In genomic region chr6:134606949-134607746, GRCm38 (mm10) we compare ENCODE assay signal across 8 mouse cellular contexts. TPM values are rescaled to one million over a fixed set of nuclear protein-coding genes. Genes with fewer than 3 reads are reported as not detected.
DNase-seq lines count a peak whose midpoint lies in the region; ATAC-seq and TF ChIP-seq lines count a peak whose summit lies in the region.

No protein-coding gene starts in this region.

- no peak overlapping the region for H3K4me2 ChIP-seq in forebrain, postnatal 0 days (ENCODE audit: low read depth)
- 0 out of 2 replicates have a peak overlapping the region, but pooled peaks have one; percentile 4 for H3K4me2 ChIP-seq in kidney, embryonic 15.5 days

- 38% methylated on average over 9 of the region's 9 CpGs for WGBS in liver, adult 2 months
- 49% methylated on average over 9 of the region's 9 CpGs for WGBS in forebrain, postnatal 0 days
- 39% methylated on average over 9 of the region's 9 CpGs for WGBS in kidney, embryonic 15.5 days

- no peaks in the 10 kb centered on the region for H3K79me2 ChIP-seq in liver, adult 2 months (ENCODE audit: control insufficient read depth, insufficient read depth, low read length)

- no peak overlapping the region for H3K27ac ChIP-seq in liver, adult 2 months (replicated peaks; ENCODE audit: insufficient read depth, low read depth, low read length)
- H3K27ac ChIP-seq in forebrain, postnatal 0 days (ENCODE audit: low read depth, low read length), result no peak overlapping the region
- H3K27ac ChIP-seq in kidney, embryonic 15.5 days, result peak overlapping the region; percentile 78

- H3K4me1 ChIP-seq in liver, adult 2 months (ENCODE audit: control insufficient read depth, insufficient read depth, low read length), result peaks cover 2% of the 10 kb centered on the region
- H3K4me1 ChIP-seq in forebrain, postnatal 0 days (ENCODE audit: insufficient read depth), result no peaks in the 10 kb centered on the region
- H3K4me1 ChIP-seq in kidney, embryonic 15.5 days, result peaks cover 44% of the 10 kb centered on the region

- peak; percentile 69 for DNase-seq in liver, adult 2 months (ENCODE audit: extremely low read depth, low read depth, low spot score)
- DNase-seq in liver, result no peak
- peak; percentile 49 for DNase-seq in adrenal gland, postnatal 10 days
- peak; percentile 33 for DNase-seq in forebrain, postnatal 0 days
- DNase-seq in ovary, adult 18-20 months (ENCODE audit: low spot score), result no peak
- no peak for DNase-seq in layer of hippocampus, postnatal 36 days

- peak; percentile 43 for TF ChIP-seq CTCF in liver, adult 2 months (IDR thresholded peaks at IDR 0.05; ENCODE audit: low read depth, low read length)
- TF ChIP-seq CTCF in forebrain, postnatal 0 days (IDR thresholded peaks at IDR 0.05; ENCODE audit: low read depth), result peak; percentile 76

- H3K4me3 ChIP-seq in liver, adult 2 months (ENCODE audit: insufficient read depth, low read depth, low read length), result no peak overlapping the region
- no peak overlapping the region for H3K4me3 ChIP-seq in forebrain, postnatal 0 days (ENCODE audit: low read depth, low read length)
- no peak overlapping the region for H3K4me3 ChIP-seq in kidney, embryonic 15.5 days (replicated peaks)

- H3K9ac ChIP-seq in liver, adult 2 months (ENCODE audit: low read depth, low read length), result no peak overlapping the region
- no peak overlapping the region for H3K9ac ChIP-seq in forebrain, postnatal 0 days
- H3K9ac ChIP-seq in kidney, embryonic 15.5 days, result no peak overlapping the region

- no peaks in the 10 kb centered on the region for H3K36me3 ChIP-seq in liver, adult 2 months (ENCODE audit: control insufficient read depth, insufficient read depth, low read length)
- H3K36me3 ChIP-seq in forebrain, postnatal 0 days (ENCODE audit: insufficient read depth), result no peaks in the 10 kb centered on the region
- no peaks in the 10 kb centered on the region for H3K36me3 ChIP-seq in kidney, embryonic 15.5 days

- no peak for TF ChIP-seq POLR2A in liver, adult 2 months (IDR thresholded peaks at IDR 0.05; ENCODE audit: extremely low read depth, insufficient read depth, low read length)

- ATAC-seq in forebrain, postnatal 0 days, result peak; percentile 50; the same call in 1 of the 2 replicates
- peak; percentile 47 for ATAC-seq in kidney, embryonic 15.5 days (replicated peaks; ENCODE audit: low FRiP score)
- peak; percentile 78 for ATAC-seq in megakaryocyte, adult 5-6 weeks (ENCODE audit: poor library complexity, severe bottlenecking)

- H3K9me3 ChIP-seq in forebrain, postnatal 0 days (ENCODE audit: low read length), result no peaks in the 10 kb centered on the region
- no peaks in the 10 kb centered on the region for H3K9me3 ChIP-seq in kidney, embryonic 15.5 days (replicated peaks)

- no peaks in the 10 kb centered on the region for H3K27me3 ChIP-seq in liver, adult 2 months (ENCODE audit: control insufficient read depth, insufficient read depth, low read length)
- no peaks in the 10 kb centered on the region for H3K27me3 ChIP-seq in forebrain, postnatal 0 days (ENCODE audit: insufficient read depth, low read length)
- no peaks in the 10 kb centered on the region for H3K27me3 ChIP-seq in kidney, embryonic 15.5 days

RNA-seq across cellular contexts. Expression of gene Mansc1, which starts 25.1 kb away (rescaled TPM):
- total RNA-seq in liver, adult 2 months (2014; rRNA removed), result 1.0 TPM in 2 replicates
- 0.70 and 0.83 TPM in 2 replicates for polyA plus RNA-seq in liver, adult 2 months (2012; rRNA removed)
- total RNA-seq in adrenal gland, postnatal 10 days (2021), result 1 to 10 TPM; 5.5 to 6.9 TPM
- total RNA-seq in forebrain, postnatal 0 days (2014; rRNA removed), result 1.2 and 2.8 TPM in 2 replicates
- 1.4 and 1.9 TPM in 2 replicates for polyA plus RNA-seq in forebrain, postnatal 0 days (2015; fragmentation: Nextera tagmentation; extraction: Ambion mirVana)
- polyA plus RNA-seq in kidney, embryonic 15.5 days (2015; fragmentation: Nextera tagmentation; extraction: Ambion mirVana), result 6.9 and 7.0 TPM in 2 replicates
- 1.6 and 4.0 TPM in 2 replicates for total RNA-seq in megakaryocyte, adult 5-6 weeks (2015)
- 0.81 and 1.5 TPM in 2 replicates for total RNA-seq in megakaryocyte, adult 5-6 weeks (2017)
- 1 to 10 TPM; 8.0 to 8.1 TPM for total RNA-seq in layer of hippocampus, postnatal 36 days (2021)

RNA-seq across cellular contexts. Expression of gene Borcs5, which starts 32.2 kb away (rescaled TPM):
- 5.7 and 6.6 TPM in 2 replicates for total RNA-seq in liver, adult 2 months (2014; rRNA removed)
- polyA plus RNA-seq in liver, adult 2 months (2012; rRNA removed), result 11.5 and 12.4 TPM in 2 replicates
- total RNA-seq in adrenal gland, postnatal 10 days (2021), result 10 to 100 TPM; 11.3 to 14.4 TPM
- 37.4 and 41.2 TPM in 2 replicates for total RNA-seq in forebrain, postnatal 0 days (2014; rRNA removed)
- 42.6 and 44.2 TPM in 2 replicates for polyA plus RNA-seq in forebrain, postnatal 0 days (2015; fragmentation: Nextera tagmentation; extraction: Ambion mirVana)
- polyA plus RNA-seq in kidney, embryonic 15.5 days (2015; fragmentation: Nextera tagmentation; extraction: Ambion mirVana), result 15.8 and 16.4 TPM in 2 replicates
- 13.9 and 15.3 TPM in 2 replicates for total RNA-seq in megakaryocyte, adult 5-6 weeks (2015)
- total RNA-seq in megakaryocyte, adult 5-6 weeks (2017), result 11.6 and 15.5 TPM in 2 replicates
- 10 to 100 TPM; 37.2 to 40.1 TPM for total RNA-seq in layer of hippocampus, postnatal 36 days (2021)

RNA-seq across cellular contexts. Expression of gene Lrp6, which starts 40.4 kb away (rescaled TPM):
- total RNA-seq in liver, adult 2 months (2014; rRNA removed), result 48.2 and 54.3 TPM in 2 replicates
- polyA plus RNA-seq in liver, adult 2 months (2012; rRNA removed), result 15.0 and 15.1 TPM in 2 replicates
- total RNA-seq in adrenal gland, postnatal 10 days (2021), result 10 to 100 TPM; 77.3 to 78.5 TPM
- total RNA-seq in forebrain, postnatal 0 days (2014; rRNA removed), result 29.9 and 41.3 TPM in 2 replicates
- polyA plus RNA-seq in forebrain, postnatal 0 days (2015; fragmentation: Nextera tagmentation; extraction: Ambion mirVana), result 12.3 and 14.7 TPM in 2 replicates
- polyA plus RNA-seq in kidney, embryonic 15.5 days (2015; fragmentation: Nextera tagmentation; extraction: Ambion mirVana), result 34.5 and 37.5 TPM in 2 replicates
- total RNA-seq in megakaryocyte, adult 5-6 weeks (2015), result 15.0 and 15.5 TPM in 2 replicates
- total RNA-seq in megakaryocyte, adult 5-6 weeks (2017), result 18.3 and 25.7 TPM in 2 replicates
- total RNA-seq in layer of hippocampus, postnatal 36 days (2021), result 10 to 100 TPM; 50.5 to 54.8 TPM

Comparison
In these comparisons a context has a peak if more than half of its experiments do, and no peak if none do; other contexts are left out.
1. DNase-seq: peak in liver, adult 2 months (single experiment), adrenal gland, postnatal 10 days (single experiment) and forebrain, postnatal 0 days (single experiment); none in liver (single experiment), ovary, adult 18-20 months (single experiment) and layer of hippocampus, postnatal 36 days (0 of 2).
2. Peak in every context shown above with its lines, with median percentiles within 50 percentile points of each other: ATAC-seq.